In the genomic region with DNA sequence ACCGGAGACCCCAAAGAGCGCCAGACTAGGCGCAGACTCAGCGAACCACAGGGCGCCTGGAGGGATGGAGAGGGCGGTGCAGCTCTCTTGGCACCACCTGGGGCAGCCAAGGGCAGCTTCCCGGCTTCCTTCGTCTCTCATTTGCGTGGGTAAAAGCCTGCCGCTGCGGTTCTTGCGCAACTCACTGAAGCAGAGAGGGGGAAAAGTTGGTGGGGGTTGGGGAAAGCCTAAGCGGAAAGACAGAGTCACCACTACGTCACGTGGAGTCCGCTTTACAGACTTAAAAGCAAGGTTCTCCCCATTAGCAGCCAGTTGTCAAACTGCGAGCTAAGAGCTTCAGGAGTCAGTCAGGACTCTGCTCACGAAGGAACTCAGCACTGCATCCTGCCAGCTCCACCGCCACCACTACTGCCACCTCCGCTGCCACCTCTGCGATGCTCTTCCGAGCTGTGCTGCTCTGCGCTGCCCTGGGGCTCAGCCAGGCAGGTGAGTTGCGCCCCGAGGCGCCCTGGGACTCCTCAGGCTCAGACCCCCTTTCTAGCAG, we compare ENCODE assay signal across 8 mouse cellular contexts. TPM values are rescaled to one million over a fixed set of nuclear protein-coding genes. Genes with fewer than 3 reads are reported as not detected.
A peak's percentile ranks its signal among the peaks of the same experiment; 100 is the strongest.
DNase-seq lines count a peak whose midpoint lies in the region; ATAC-seq lines count a peak whose summit lies in the region.

Gene Ptgs2 (plus strand): TSS at position 242 of the 544 bp plus-strand sequence.

- ATAC-seq in frontal cortex, adult (ENCODE audit: low TSS enrichment): peak; percentile 78
- ATAC-seq in heart, embryonic 15.5 days (replicated peaks; ENCODE audit: insufficient number of reproducible peaks, insufficient read depth, low FRiP score, low read depth): peak; percentile 50; the same call in 1 of the 2 replicates
- peak; percentile 79 for ATAC-seq in neural tube, embryonic 11.5 days (ENCODE audit: insufficient read depth, low FRiP score, low TSS enrichment)

- WGBS in heart, embryonic 15.5 days: under 1% methylated on average over 26 of the region's 26 CpGs
- WGBS in neural tube, embryonic 11.5 days: under 1% methylated on average over 26 of the region's 26 CpGs

- H3K4me2 ChIP-seq in heart, embryonic 15.5 days: peak within 1 kb of the TSS; percentile 81
- H3K4me2 ChIP-seq in neural tube, embryonic 11.5 days (ENCODE audit: low read depth): peak within 1 kb of the TSS; percentile 54

- no peaks in the 10 kb centered on the region for H3K36me3 ChIP-seq in heart, embryonic 15.5 days
- no peaks in the 10 kb centered on the region for H3K36me3 ChIP-seq in neural tube, embryonic 11.5 days (ENCODE audit: control insufficient read depth, insufficient read depth, low read length)

- H3K9ac ChIP-seq in heart, embryonic 15.5 days: peak within 1 kb of the TSS; percentile 41
- peak within 1 kb of the TSS; percentile 41 for H3K9ac ChIP-seq in neural tube, embryonic 11.5 days (ENCODE audit: low read length)

- DNase-seq in frontal cortex, postnatal 25 days (ENCODE audit: low spot score in 2 of 2): no peak
- DNase-seq in fibroblast of lung, adult 2 months (ENCODE audit: low read depth): peak; percentile 79
- DNase-seq in kidney, postnatal 36 days: peak; percentile 28 to 29
- DNase-seq in lung, adult 18-20 months: peak; percentile 77 to 82
- DNase-seq in neural tube, embryonic 11.5 days (ENCODE audit: low spot score): peak; percentile 47
- peak; percentile 2 to 5 for DNase-seq in thymus, adult 18-20 months

- H3K27ac ChIP-seq in heart, embryonic 15.5 days: no peak within 1 kb of the TSS
- no peak within 1 kb of the TSS for H3K27ac ChIP-seq in neural tube, embryonic 11.5 days (ENCODE audit: low read depth, low read length)

- peaks cover 10% of the 10 kb centered on the region for H3K4me1 ChIP-seq in heart, embryonic 15.5 days (replicated peaks)
- 0 out of 2 replicates have a peak, but pooled peaks cover 3% of the 10 kb centered on the region for H3K4me1 ChIP-seq in neural tube, embryonic 11.5 days (ENCODE audit: control insufficient read depth, insufficient read depth, low read length)

- H3K4me3 ChIP-seq in heart, embryonic 15.5 days: peak within 1 kb of the TSS; percentile 50
- H3K4me3 ChIP-seq in neural tube, embryonic 11.5 days (ENCODE audit: low read depth, low read length): peak within 1 kb of the TSS; percentile 28

- no peaks in the 10 kb centered on the region for H3K9me3 ChIP-seq in heart, embryonic 15.5 days (replicated peaks)
- H3K9me3 ChIP-seq in neural tube, embryonic 11.5 days (ENCODE audit: control insufficient read depth, low read length): no peaks in the 10 kb centered on the region

- H3K27me3 ChIP-seq in heart, embryonic 15.5 days: no peaks in the 10 kb centered on the region
- no peaks in the 10 kb centered on the region for H3K27me3 ChIP-seq in neural tube, embryonic 11.5 days (ENCODE audit: control insufficient read depth, insufficient read depth, low read length)

RNA-seq across cellular contexts. Expression of gene Ptgs2, which starts in this region (rescaled TPM):
- 0.09 and 0.10 TPM in 2 replicates for polyA plus RNA-seq in heart, embryonic 15.5 days (2015; fragmentation: Nextera tagmentation; extraction: Ambion mirVana)
- polyA plus RNA-seq in neural tube, embryonic 11.5 days (2014; fragmentation: Nextera tagmentation; extraction: Ambion mirVana): not detected in 2 replicates

Comparison
In these comparisons a context has a peak if more than half of its experiments do, and no peak if none do; other contexts are left out.
1. Peak in ATAC-seq, H3K4me3 ChIP-seq, H3K9ac ChIP-seq and H3K4me2 ChIP-seq in heart, embryonic 15.5 days; RNA of the gene not detected or under 1 TPM.
2. Peak in DNase-seq, ATAC-seq, H3K4me3 ChIP-seq, H3K9ac ChIP-seq and H3K4me2 ChIP-seq in neural tube, embryonic 11.5 days; RNA of the gene not detected or under 1 TPM.
3. DNase-seq: peak in fibroblast of lung, adult 2 months (single experiment), kidney, postnatal 36 days (2 of 2), lung, adult 18-20 months (2 of 2) and thymus, adult 18-20 months (2 of 2); none in frontal cortex, postnatal 25 days (0 of 2).
4. Peak in every context shown above with its lines, with median percentiles within 50 percentile points of each other: ATAC-seq.